Mouse (Mus musculus) c-Kit-positive CD71-negative TER-119-negative erythroid progenitor cells, embryonic 14.5 days (primary cell): ENCODE results near the gene Cd55.
"Not testable (repeated sequence)": the region's sequence is repeated elsewhere in the genome, so short reads cannot be mapped to it uniquely, and the experiment has no call there.

Experiments
- DNase-seq: peaks from one replicate; pipeline ENCODE4 v3.0.0-alpha.2; 2013; ENCODE audit warnings: low read depth

Cd55 gene

DNA sequence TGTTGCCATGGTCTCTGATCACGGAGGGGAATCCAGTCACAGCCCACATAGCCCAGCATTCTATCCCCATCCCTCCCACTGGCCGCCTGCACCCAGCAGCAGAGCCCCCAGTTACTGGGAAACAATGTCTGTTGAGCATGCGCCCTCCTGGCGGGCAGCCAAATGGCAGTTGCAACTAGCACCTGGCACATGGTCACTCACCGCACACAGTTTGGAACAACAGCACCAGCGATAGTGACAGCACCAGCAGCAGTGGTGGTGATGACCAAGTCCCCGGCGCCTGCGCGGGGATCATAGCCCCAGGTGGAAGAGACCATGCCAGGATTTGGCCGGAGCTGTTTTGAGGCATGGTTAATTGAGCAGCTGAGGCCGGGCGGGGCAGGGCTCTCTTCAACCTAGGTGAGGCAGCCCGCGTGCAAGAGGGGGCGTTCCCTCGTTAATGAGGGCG is 39.9 kb downstream of the Cd55 start, which contains the start of gene Cd55b:
TSS of gene Cd55b (minus strand) at position 346 of the 448 bp plus-strand sequence.
- no peak for DNase-seq

GRCm38 (mm10) chr1:130422033-130422432 is 40.5 kb downstream of the Cd55 start:
- not testable (repeated sequence) for DNase-seq

DNA sequence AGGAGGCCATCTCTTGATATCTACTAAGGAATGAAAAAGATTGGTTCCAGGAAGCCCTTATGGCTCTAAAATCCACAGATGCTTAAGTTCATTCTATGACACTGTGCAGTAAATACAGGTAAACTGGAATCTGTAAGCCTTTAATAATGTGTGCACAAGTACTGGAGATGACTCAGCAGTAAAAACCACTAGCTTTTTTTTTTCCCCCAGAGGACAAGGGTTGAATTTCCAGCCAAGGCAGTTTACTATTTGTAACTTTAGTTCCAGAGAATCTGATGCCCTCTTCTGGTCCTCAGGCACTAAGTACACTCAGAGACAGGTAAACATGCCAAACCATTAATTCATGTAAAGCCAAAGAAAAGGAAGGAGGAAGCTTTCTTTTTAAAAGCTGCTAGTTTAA is 65.4 kb downstream of the Cd55 start:
- not testable (repeated sequence) for DNase-seq
